Mouse (Mus musculus): ENCODE results near the gene Sorbs2. TPM values are rescaled to one million over a fixed set of nuclear protein-coding genes. Genes with fewer than 3 reads are reported as not detected.

Gene Sorbs2
- total RNA-seq, 1 experiment from 2014 or later, result 106 TPM

DNA sequence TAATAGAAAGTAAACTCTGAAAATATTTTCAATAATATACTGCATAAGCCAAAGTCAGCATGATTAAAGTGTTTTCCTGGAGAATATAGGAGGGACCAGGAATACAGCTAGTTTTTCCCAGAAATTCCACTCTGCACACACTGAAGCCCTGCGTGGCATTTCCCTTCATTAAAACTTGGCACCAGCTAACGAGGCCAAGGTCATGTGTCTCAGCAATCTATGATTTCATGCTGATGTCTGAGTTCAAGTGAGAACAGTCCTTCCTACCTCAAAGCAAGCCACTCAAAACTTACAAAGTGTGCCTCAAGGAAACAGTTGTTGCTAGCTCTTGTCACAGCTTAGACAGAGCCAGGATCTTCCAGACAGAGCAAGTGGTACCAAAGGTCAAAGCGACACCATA lies 173.6 kb downstream of the Sorbs2 start:
- peak; percentile 66 for DNase-seq

DNA sequence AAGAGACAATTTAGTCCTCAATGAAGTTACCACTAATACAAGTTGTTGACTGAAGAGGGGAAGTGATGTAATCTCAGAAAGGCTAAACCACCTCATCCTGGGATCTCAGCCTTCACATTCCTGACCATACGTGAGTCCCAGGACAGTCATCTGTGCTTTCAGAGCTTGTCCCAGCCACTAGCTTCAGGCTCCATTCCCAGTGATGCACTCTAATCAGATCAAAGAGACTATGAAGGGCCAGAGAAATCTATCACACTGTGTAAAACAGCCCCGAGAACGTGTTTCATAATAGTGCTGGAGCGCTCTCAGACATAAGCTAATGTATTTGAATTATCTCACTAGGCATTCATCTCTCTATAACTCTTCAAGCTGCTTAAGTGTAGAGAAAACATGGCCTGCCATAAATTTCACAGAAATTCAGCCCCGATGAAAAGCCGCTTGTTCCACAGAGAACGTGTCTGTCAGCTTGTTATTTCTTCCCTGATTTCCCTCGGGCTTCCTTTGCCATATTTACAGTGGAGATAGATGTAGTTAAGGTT lies 175.3 kb downstream of the Sorbs2 start:
- no peak for DNase-seq

DNA sequence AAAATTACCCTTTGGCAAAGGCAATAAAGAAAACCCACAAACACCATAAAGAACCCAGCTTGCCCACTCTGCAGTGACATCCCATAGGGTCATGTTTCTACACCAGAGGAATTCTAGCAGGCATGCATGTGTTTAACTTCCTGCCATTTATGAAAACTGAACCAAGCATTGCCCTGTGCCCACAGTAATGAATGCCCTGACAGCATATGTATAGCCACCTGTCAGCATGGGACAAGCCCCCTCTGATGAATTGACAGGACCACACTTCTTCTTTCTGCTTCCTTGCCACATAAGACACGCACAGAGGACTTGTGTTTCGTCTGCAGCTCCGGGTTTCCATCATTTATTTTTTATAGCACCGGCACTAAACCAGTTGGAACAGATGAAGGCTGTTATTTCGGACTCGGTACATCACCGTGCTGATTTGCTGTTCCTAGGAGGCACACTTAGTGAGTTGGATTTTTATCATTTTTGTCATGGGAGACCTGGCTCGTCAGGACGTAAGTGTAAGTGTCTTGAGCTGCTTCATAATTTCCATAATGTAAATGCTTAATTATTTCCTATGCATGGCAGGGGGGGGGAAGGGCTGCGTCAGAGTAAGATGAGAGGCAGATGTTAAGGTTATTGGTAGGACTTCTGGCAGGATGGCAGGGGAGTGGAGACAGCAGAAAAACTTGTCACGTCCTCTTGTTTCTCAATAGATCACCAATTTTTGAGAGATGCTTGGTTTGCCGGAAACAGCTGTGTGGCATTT lies 180.5 kb downstream of the Sorbs2 start:
- no peak for DNase-seq

DNA sequence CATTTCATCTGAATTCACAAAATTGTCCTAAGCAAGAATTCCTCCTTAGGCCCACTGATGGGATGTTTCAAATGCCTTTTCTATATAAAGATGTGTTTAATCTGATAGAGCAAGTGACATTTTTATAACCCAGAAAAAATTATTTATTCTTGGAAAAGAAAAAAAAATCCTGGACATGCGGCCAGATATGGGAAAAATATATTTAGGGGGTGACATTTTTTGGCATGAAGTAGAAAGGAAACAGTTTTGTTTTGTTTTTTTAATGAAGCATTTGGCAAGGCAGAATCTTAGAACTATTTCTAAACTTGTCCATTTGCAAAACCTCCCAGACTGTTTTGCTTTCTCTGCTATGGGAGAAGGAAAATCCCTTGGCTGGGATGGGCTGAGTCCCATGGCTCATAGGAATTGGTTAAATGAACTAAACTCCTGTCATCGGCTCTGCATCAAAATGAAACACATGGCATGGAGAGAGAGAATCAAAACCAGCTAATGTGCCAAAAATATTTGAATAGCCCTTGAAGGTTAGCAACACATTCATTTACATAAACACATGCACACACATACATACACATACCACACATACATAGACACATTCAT lies 182.1 kb downstream of the Sorbs2 start:
- DNase-seq, result no peak

DNA sequence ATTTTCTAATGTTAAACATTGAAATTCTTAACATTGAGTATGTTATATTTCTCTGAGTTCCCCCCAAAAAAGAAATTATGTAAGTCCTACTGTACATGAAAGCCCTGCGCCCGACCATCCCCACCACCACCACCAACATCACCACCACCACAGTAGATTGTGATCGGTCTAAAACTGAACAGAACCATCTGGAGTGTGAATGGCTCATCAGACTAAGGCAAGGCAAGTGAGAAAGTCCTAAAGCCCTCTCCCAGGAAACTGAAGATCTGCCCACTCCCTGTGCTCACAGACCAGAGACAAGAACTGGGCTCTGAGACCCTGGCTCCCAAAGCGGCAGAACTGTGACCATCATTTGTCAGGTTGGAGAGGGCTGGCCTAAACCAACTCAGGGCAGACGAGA lies 192.5 kb downstream of the Sorbs2 start:
- DNase-seq, result no peak

DNA sequence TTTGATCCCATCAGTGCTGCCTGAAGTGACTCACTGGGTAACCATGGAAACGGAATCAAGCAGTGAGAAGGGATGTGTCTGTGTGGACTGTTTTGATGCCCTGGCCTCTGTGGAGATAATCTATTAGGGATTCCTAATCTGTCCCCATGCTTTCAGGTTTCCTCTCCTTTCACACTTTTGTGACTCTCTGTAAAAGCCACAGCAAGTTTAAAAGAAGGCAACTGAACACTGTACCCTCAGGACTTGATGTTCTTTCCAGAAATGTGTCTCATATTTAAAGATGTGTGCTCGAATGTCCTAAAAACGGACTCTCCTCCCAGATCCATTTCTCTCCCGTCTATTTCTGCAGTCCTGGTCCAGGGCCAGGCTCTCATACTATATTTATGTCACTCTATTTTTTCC lies 196.1 kb downstream of the Sorbs2 start:
- peak; percentile 22 for DNase-seq

DNA sequence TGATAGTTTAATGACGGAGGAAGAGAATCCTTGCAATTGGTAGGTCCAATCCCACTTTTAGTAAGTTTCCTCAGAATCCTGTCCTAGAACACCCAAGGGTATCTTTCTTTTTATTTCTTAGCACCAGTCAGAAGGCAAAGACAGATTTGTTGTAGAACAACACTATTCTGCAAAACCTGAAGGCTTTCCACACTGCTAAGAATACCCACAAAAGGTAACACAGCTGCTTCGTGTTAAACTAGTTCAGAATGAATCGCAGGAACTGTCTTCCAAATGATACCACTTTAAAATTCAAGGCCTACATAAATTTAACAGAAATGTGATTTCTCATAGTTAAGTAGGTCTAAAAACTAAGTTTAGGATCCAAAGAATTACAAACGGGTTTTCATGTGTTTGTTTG lies 201.5 kb downstream of the Sorbs2 start:
- no peak for DNase-seq

DNA sequence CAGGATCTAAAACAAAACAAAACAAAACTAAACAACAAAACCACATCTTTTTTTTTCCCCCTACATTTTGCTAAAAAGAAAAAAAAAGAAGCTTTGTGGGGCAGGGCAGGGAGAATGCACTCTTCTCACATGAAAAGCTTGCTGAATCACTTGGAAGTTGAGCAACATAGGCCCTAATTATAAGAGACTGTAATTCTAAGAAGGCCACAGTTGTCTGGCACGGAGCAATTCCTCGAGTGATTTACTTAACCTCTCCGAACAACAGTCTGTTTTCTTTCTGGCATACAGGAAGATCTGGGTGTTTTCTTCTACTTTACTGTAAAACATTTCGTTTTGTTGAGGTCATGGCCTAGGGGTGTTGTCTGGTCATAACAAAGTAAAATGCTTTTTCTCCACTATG lies 202.1 kb downstream of the Sorbs2 start:
- DNase-seq, result peak; percentile 25

DNA sequence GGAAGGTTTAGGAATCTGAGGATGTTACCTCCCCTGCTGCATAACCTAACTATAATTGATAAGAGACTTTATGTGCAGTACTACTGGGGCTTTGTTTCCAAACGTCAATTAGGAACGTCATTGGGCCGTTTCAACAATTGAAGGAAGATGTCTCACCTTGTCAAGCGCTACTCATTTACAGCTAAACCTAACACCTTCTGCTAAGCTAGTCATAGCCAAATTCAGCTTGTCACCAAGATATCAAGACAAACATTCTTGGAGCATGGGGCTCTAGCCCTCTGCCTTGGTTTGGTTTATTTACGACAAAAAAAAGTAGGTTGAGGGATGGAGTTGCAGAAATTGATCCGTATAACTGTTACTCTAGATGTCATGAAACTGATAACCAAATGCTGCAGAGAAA lies 205.0 kb downstream of the Sorbs2 start:
- DNase-seq, result no peak

DNA sequence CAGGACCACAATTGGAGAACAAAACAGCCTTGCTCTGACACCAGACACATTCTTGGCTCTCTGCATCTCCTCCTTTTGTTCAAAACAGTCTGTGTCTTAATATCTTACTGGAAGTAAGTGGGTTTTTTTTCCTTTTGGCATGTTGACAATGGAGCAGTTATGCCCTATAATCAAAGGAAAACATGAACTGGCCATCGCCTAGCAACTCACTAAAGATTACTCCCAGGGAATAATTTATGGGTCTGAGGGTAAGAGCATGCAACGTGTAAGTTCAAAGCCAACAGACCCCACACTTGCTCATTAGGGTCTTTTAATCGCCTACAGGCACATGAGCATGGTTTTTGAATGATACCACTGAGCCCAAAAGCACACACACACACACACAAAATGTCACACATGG lies 207.2 kb downstream of the Sorbs2 start:
- DNase-seq, result no peak

DNA sequence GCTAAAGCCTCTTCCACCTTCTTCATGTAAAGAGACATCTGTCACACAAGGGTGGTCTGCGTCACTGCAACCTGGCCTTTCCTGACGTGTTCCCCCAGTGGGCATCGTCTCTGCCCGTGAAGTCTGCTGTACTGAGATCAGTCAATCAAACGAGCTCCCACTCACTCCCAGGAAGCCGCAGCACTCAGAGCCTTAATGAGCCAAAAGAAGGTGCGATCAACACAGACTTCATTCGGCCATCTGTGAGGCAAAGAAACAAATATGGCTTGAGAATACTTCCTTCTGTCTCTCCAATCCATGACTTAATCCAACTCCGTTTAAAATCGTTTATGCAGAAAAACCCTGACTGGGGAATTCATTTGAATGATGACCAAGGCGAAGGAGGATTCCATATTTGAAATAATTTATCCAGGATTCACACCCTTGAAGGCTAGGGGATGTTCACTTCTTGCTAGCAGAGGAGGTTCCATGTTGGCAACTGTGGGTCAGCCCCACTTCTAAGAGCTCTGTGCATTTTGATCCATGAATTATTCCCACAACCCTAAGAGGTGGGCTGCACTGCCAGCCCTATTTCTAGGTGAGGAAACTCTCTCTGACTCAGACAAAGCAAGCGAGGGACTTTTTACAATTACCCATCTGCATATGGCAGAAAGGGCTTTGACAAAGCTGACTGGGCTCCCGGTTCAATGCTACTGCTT lies 207.9 kb downstream of the Sorbs2 start:
- DNase-seq, result no peak

DNA sequence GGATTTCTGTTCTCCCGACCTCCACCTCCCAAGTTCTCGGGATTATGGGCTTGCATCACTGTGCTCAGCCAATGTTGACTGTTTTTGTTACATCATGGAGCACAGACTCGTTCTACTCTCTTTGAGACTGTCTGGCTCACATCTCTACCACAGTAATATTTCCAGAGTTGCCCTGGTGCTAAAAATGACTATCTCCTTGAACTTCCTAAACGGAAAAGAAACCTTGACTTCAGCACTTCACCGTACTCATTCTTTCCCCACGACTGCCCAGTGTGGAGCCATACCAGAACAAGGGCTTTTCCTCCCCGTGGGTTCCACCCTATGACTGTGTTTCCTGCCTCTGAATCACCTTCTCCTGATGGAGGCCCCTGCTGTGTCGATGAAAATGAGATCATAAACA lies 212.2 kb downstream of the Sorbs2 start:
- DNase-seq, result peak; percentile 45

DNA sequence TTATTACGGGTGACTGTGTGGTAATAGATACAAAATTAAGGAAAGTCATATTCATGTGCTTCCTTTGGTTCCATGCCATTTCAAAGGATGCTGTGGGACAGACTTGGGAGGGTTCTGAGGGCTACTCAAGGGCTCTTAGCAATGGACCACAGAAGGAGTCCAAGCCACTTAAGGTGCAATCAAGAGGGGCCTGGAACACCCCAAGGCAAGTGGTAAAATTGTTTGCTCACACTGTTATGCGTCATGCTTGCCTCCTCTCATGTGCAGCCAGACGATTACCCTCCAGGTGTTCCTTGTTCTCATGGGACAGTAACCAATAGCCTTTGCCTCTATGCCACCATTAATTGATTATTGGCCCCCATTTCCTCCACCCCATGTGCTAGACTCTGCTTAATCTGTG lies 216.6 kb downstream of the Sorbs2 start:
- DNase-seq, result no peak

DNA sequence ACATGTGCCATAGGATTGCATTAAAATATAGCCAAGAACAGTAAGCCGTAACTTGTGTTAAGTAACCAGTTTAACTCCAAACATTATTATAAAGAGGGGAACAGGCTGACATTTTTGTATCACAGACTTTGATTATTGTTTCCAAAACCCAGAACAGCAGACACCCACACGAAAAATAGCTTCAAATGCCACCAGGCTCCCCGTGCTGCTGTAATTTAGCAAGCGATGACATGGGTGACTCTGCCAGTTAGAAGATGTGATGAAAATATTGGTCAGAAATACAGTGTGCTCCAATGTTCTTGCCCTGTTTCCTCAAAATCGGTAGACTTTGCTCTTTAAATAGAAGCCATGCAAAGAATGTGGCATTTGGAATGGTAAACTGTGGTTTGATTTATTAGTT lies 217.7 kb downstream of the Sorbs2 start:
- DNase-seq, result no peak

DNA sequence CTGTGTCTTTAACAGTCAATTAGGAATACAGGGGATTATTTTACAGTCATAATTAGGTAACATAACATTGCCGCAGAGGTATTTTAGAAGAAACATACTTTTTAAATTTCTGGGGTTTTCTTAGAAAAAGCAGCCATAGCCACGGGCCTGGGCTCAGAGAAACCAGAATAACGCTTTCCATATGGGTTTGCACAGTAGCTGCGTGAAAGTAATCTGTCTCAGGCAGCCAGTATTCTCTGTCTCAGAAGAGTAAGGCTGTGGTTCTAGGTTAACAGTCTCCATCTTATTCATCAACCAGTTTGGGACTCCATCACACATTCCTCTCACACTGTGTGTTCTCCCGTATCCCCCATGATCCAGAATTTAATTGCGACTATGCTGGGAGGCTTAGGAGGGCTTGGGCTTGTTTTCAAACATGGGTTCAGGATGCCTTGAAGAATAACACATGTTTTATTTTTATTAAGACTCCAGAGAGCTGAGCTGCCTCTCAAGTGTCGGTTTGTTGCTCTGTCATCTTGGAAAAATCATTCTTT lies 222.3 kb downstream of the Sorbs2 start:
- DNase-seq, result no peak

DNA sequence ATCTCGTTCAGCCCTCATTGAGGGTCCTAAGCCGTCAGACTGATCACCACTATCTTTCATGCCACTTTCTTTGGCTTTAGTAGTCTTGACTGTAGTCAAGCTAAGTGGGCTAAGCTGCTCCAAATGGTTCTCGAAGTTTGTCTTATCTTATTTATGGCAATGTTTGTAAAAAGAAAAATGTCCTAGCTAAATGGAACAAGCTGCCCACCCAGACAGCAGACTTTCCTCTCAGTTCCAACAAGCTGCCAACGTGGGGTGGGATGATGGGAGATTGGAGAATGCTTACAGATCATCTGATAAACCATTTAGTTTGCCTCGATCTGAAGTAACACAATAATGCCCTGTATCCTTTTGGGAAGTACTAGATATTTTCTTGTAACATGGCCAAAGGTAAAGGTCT lies 223.2 kb downstream of the Sorbs2 start:
- no peak for DNase-seq

DNA sequence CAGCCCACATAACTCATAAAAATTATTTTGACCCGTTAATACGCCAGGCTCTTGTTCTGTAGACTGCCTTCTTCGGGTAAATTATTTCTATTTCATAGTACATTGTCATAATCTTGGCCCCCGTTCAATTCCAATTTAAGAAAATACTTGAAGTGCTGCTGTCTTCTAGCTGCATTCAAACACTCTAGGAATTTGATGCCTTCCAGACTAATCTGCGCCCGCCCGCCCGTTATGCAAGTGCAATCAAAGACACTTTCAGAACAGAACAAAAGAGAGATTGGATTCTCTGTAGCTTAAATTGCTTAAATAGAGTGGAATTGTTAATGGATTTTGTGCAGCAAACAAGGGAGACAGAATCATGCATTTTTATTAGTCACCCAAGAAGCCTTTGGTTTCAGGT lies 226.5 kb downstream of the Sorbs2 start:
- no peak for DNase-seq

DNA sequence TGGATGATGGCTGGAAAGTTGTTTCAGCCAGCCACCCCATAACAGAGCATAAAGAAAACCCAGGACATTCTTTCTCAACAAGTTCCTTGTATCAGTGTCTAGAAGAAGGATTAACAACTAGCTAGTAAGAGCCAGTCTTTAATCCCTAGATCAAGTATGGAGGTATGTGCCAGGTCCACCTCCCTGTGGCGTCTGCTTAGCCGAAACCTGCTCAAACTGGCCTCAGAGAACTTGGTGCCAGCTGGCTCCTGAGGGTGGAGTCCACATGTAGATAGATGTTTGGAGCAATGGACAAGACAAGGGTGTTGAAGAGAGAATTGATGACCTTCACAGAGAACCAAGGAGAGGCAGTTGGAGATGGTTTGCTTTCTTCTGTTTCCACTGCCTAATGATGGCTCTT lies 229.7 kb downstream of the Sorbs2 start:
- no peak for DNase-seq

DNA sequence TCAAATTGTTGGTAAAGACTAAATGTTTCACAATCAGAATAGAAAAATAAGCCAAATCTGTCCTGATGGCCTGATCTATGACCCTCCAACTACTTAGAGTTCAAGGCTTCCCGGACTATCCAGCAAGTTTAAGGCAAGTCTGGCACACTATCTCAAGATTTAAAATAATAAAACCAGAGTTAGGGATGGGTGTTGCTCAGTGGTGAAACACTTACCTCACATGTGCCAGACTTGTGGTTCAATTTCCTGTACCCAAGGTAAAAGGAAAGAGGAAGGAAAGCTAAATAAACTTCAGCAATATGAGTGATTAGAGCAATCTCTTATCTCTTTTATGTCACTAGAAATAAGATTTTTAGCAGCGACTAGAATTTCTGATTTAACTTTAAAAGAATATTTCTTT lies 235.7 kb downstream of the Sorbs2 start:
- no peak for DNase-seq

DNA sequence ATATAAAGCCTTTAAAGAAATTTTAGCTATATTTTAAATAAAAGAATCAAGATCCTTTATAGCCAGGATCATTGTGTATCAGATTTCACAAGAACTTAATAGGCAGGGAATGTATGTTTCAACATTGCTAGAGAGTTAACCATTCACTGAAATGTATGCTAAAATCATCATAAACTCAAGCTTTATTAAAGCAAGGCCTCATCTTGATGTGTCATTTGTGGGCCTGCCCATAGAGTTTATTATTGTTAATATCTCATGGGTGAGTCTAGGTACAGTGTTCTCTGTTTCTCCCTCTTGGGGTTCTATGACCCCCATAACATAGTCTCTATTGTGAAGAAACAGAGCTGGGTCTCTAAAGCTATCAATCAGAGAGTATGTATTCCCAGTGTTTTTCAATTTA lies 236.2 kb downstream of the Sorbs2 start:
- no peak for DNase-seq

DNA sequence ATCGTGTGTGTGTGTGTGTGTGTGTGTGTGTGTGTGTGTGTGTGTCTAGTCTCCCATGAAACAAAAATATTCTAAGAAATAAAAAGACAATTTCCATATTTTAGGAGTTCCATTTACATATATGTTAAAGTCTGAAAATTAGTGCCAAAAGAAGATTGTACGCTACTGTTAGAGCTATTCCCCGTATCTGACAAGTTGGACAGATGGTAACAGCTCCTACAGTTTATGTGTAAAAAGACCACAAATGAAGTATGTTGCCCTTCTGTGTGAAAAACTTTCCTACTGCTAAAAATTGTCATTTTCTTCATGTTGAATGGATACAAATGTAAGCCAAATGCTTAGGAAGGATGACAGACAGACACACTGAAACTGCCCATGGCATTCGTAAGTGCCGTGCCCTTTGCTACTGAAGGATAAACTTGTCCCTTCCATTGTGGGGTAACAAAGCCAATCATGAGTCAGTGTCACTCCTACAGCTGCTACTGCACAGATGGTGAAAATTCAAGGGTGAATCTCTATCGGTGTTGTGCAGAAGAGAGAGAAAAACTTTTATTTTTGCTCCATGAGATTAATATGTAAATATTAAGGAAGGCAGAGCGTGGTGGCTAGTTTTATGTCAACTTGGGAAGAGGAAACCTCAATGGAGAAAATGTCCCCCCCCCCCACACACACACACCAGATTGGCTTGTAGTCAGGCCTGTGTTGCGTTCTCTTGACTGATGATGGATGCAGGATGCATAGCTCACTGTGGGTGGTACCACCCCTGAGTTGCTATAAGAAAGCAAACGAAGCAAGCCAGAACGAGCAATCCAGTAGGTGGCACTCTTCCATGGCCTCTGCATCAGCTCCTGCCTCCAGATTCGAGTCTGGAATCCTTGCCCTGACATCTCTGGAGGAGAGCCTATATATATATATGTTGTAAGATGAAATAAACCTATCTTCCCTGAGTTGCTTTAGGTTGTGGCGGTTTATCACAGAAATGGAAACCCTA lies 244.2 kb downstream of the Sorbs2 start:
- no peak for DNase-seq

DNA sequence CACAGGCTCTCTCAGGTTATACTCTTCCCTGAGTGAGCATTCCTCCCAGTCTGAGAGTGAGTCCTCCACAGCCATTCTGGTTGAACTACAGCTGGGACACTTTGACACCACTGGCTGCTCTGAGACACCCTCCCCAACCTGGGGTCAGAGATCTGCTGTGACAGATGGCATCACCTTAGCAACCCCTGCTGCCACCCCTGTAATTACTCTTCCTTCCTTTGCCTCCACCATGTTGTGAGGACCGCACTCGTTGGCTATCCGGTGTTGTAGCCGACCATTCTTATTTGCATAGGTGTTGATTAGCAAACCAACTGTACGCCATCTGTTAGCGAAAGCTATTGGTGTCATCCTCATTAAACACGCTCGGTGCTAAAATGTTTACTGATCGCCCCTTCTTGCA lies 247.9 kb downstream of the Sorbs2 start:
- no peak for DNase-seq

Data from adrenal gland, postnatal 14 days (tissue).